Mouse (Mus musculus): ENCODE data around the gene Fbxl17. TPM values are rescaled to one million over a fixed set of nuclear protein-coding genes. Genes with fewer than 3 reads are reported as not detected.

Fbxl17 gene
- total and polyA plus RNA-seq, 2 experiments from 2014 or later: 13.1 to 22.3 TPM

- 24% methylated on average over 5 of the region's 5 CpGs for WGBS
- H3K4me2 ChIP-seq (ENCODE audit: low read depth, low read length): no peak overlapping the region
Measured at GRCm38 (mm10) chr17:63008277-63008676, 491.5 kb downstream of the Fbxl17 start.

GRCm38 (mm10) chr17:63007876-63008275 lies 491.9 kb downstream of the Fbxl17 start:
- peaks cover 6% of the 10 kb centered on the region for H3K4me1 ChIP-seq (ENCODE audit: insufficient read depth, low read length)
- ATAC-seq (peak; percentile 24), DNase-seq (ENCODE audit: low spot score) (no peak)
- no peak for TF ChIP-seq CTCF (IDR thresholded peaks at IDR 0.05; ENCODE audit: low read depth)
- no peak overlapping the region for H3K9ac ChIP-seq (replicated peaks; ENCODE audit: low read length)
- H3K36me3 ChIP-seq (ENCODE audit: insufficient read depth, low read length): no peaks in the 10 kb centered on the region
- H3K4me2 ChIP-seq (ENCODE audit: low read depth, low read length): no peak overlapping the region
- H3K27me3 ChIP-seq (ENCODE audit: insufficient read depth, low read length): no peaks in the 10 kb centered on the region
- no peaks in the 10 kb centered on the region for H3K9me3 ChIP-seq (ENCODE audit: low read length)
- no peak overlapping the region for H3K4me3 ChIP-seq (ENCODE audit: low read length)
- no peak overlapping the region for H3K27ac ChIP-seq
- WGBS: 45% methylated on average over 12 of the region's 12 CpGs

More at GRCm38 (mm10) chr17:63008277-63008676, 491.5 kb downstream of the Fbxl17 start:
- ATAC-seq (peak; percentile 76), DNase-seq (ENCODE audit: low spot score) (peak; percentile 67)
- no peak for TF ChIP-seq CTCF (IDR thresholded peaks at IDR 0.05; ENCODE audit: low read depth)
- no peaks in the 10 kb centered on the region for H3K27me3 ChIP-seq (ENCODE audit: insufficient read depth, low read length)
- no peaks in the 10 kb centered on the region for H3K9me3 ChIP-seq (ENCODE audit: low read length)
- no peak overlapping the region for H3K27ac ChIP-seq
- no peaks in the 10 kb centered on the region for H3K36me3 ChIP-seq (ENCODE audit: insufficient read depth, low read length)
- H3K4me1 ChIP-seq (ENCODE audit: insufficient read depth, low read length): peaks cover 6% of the 10 kb centered on the region
- H3K9ac ChIP-seq (replicated peaks; ENCODE audit: low read length): no peak overlapping the region
- no peak overlapping the region for H3K4me3 ChIP-seq (ENCODE audit: low read length)

Small RNA genes lying within 50 kb of the gene (microRNA-seq; reads per million reads assigned to microRNA genes)
- 0 reads per million in 2 experiments for gene Gm24813
